Mouse (Mus musculus): Measurements from ENCODE around the gene Plb1. TPM values are rescaled to one million over a fixed set of nuclear protein-coding genes. Genes with fewer than 3 reads are reported as not detected.

Gene Plb1
- polyA plus RNA-seq (2015; fragmentation: Nextera tagmentation; extraction: Ambion mirVana): 0.56 and 0.68 TPM in 2 replicates

- no peak within 1 kb of the TSS for H3K4me2 ChIP-seq (replicated peaks; ENCODE audit: low read depth)
- no peaks in the 10 kb centered on the region for H3K4me1 ChIP-seq (replicated peaks; ENCODE audit: control insufficient read depth, insufficient read depth, low read length)
- no peak within 1 kb of the TSS for H3K9ac ChIP-seq (ENCODE audit: low read depth, low read length)
- H3K27ac ChIP-seq (ENCODE audit: low read depth, low read length): no peak within 1 kb of the TSS
- 0 out of 2 replicates have a peak, but pooled peaks cover 4% of the 10 kb centered on the region for H3K27me3 ChIP-seq (replicated peaks; ENCODE audit: control insufficient read depth, insufficient read depth, low read length)
- 74% methylated on average over 9 of the region's 9 CpGs for WGBS
- H3K4me3 ChIP-seq (ENCODE audit: low read depth, low read length): no peak within 1 kb of the TSS
- TF ChIP-seq CTCF (IDR thresholded peaks at IDR 0.05; ENCODE audit: low read depth): no peak
- no peaks in the 10 kb centered on the region for H3K36me3 ChIP-seq (ENCODE audit: control insufficient read depth, insufficient read depth)
- H3K9me3 ChIP-seq (ENCODE audit: control insufficient read depth): no peaks in the 10 kb centered on the region
- ATAC-seq: no peak
Observed at GRCm38 (mm10) chr5:32232474-32232873, at the start of gene Plb1. Gene Plb1, plus strand, starts transcription at chr5:32232708.

DNA sequence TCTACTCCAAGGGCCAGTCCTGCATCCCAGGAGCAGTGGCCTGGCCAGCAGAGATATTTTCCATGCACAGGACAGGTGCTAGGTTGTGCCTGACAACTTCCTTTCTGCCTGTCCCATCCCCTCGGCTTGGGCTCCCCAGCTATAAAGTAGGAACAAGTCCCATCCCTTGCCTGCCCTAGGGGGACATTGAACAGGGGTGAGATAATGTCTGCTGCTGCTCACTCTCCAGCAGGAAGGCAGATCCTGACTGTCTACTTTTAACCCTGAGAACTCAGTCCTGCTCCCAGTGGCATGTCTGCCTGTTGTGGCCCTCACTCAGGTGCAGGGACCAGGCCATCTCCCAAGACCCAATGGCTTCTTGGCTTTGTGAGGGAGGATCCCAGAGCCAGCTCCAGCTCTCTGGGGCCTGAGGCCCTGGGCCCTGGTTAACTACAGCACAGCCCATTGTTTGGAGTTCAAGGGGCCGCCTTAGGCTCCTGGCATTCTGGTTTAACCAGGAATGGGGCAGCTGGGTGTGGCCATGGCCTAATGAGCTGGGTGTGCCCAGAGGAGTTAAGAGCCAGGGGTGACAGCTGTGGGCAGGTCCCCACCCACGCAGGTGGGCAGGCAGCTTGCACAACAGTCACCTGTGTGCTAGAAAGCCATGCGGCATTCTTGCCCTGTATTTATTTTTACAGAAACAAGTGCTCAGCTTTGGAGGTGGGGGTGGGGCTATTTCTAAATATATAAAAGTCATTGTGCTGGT is 49.5 kb upstream of the Plb1 start:
- no peaks in the 10 kb centered on the region for H3K4me1 ChIP-seq (replicated peaks; ENCODE audit: control insufficient read depth, insufficient read depth, low read length)
- H3K27me3 ChIP-seq (replicated peaks; ENCODE audit: control insufficient read depth, insufficient read depth, low read length): no peaks in the 10 kb centered on the region
- ATAC-seq: peak; percentile 95
- no peaks in the 10 kb centered on the region for H3K9me3 ChIP-seq (ENCODE audit: control insufficient read depth)
- WGBS: 30% methylated on average over 4 of the region's 4 CpGs
- no peak overlapping the region for H3K4me3 ChIP-seq (ENCODE audit: low read depth, low read length)
- no peak for TF ChIP-seq CTCF (IDR thresholded peaks at IDR 0.05; ENCODE audit: low read depth)
- no peak overlapping the region for H3K9ac ChIP-seq (ENCODE audit: low read depth, low read length)
- peak overlapping the region; percentile 35; the same call in 1 of the 2 replicates for H3K27ac ChIP-seq (ENCODE audit: low read depth, low read length)
- H3K4me2 ChIP-seq (replicated peaks; ENCODE audit: low read depth): 0 out of 2 replicates have a peak overlapping the region, but pooled peaks have one; percentile 3
- no peaks in the 10 kb centered on the region for H3K36me3 ChIP-seq (ENCODE audit: control insufficient read depth, insufficient read depth)

- H3K9me3 ChIP-seq (ENCODE audit: control insufficient read depth): no peaks in the 10 kb centered on the region
- no peaks in the 10 kb centered on the region for H3K36me3 ChIP-seq (ENCODE audit: control insufficient read depth, insufficient read depth)
- TF ChIP-seq CTCF (IDR thresholded peaks at IDR 0.05; ENCODE audit: low read depth): no peak
- H3K9ac ChIP-seq (ENCODE audit: low read depth, low read length): no peak overlapping the region
- H3K4me2 ChIP-seq (replicated peaks; ENCODE audit: low read depth): no peak overlapping the region
- H3K27me3 ChIP-seq (replicated peaks; ENCODE audit: control insufficient read depth, insufficient read depth, low read length): no peaks in the 10 kb centered on the region
- peaks cover 7% of the 10 kb centered on the region; the same call in 1 of the 2 replicates for H3K4me1 ChIP-seq (replicated peaks; ENCODE audit: control insufficient read depth, insufficient read depth, low read length)
- H3K4me3 ChIP-seq (ENCODE audit: low read depth, low read length): no peak overlapping the region
- no peak for ATAC-seq
- no peak overlapping the region for H3K27ac ChIP-seq (ENCODE audit: low read depth, low read length)
- 51% methylated on average over 11 of the region's 11 CpGs for WGBS
Observed at GRCm38 (mm10) chr5:32187717-32188116, 44.8 kb upstream of the Plb1 start.

GRCm38 (mm10) chr5:32191259-32191658 is 41.2 kb upstream of the Plb1 start:
- H3K36me3 ChIP-seq (ENCODE audit: control insufficient read depth, insufficient read depth): no peaks in the 10 kb centered on the region
- H3K4me1 ChIP-seq (replicated peaks; ENCODE audit: control insufficient read depth, insufficient read depth, low read length): peaks cover 12% of the 10 kb centered on the region; the same call in 1 of the 2 replicates
- H3K4me2 ChIP-seq (replicated peaks; ENCODE audit: low read depth): no peak overlapping the region
- TF ChIP-seq CTCF (IDR thresholded peaks at IDR 0.05; ENCODE audit: low read depth): no peak
- no peak for ATAC-seq
- no peaks in the 10 kb centered on the region for H3K9me3 ChIP-seq (ENCODE audit: control insufficient read depth)
- 70% methylated on average over 5 of the region's 5 CpGs for WGBS
- H3K4me3 ChIP-seq (ENCODE audit: low read depth, low read length): no peak overlapping the region
- no peak overlapping the region for H3K27ac ChIP-seq (ENCODE audit: low read depth, low read length)
- no peak overlapping the region for H3K9ac ChIP-seq (ENCODE audit: low read depth, low read length)
- no peaks in the 10 kb centered on the region for H3K27me3 ChIP-seq (replicated peaks; ENCODE audit: control insufficient read depth, insufficient read depth, low read length)

DNA sequence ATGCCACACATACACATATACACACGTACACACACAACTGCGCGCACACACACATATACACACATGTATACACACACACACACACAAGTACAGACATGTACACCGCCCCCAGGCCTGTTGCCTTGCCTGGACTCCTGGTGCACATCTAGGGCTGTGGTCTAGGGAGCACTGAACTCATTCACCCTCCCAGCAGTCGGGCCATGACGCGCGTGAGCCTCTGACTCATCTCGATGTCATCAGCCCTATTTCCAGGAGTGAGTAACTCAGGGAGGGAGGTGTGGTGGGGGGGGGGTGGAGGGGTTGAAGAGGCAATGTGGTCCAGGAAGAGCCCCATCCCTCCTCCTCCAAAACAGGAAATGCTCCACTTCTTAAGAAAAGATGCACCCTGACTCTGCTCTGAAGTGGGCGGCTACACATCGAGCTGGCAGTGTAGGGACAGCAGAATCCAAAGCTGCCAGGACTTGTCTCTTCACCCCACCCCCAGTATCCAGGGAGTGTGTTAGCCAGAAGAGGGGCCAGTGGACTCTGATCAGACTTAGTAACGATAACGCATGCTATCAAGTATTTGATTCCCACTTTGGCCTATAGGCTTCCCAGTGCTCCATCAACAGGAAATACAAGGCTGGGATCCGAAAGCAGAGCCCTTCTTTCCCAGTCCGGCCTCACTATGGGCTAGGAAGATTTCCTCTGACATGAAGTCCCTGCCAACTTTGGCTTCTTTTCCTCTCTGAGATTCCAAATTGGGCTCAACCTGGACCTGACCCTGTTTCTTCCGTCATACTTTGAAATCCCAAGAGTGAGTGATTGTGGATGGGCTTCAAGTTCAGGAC is 40.3 kb upstream of the Plb1 start:
- Histone ChIP-seq H3K27ac (ENCODE audit: low read depth, low read length) (peak overlapping the region; percentile 5), H3K4me2 (replicated peaks; ENCODE audit: low read depth) (peak overlapping the region; percentile 13; the same call in 1 of the 2 replicates), H3K9ac (ENCODE audit: low read depth, low read length) (no peak overlapping the region), H3K27me3 (replicated peaks; ENCODE audit: control insufficient read depth, insufficient read depth, low read length) (no peaks in the 10 kb centered on the region), H3K4me3 (ENCODE audit: low read depth, low read length) (no peak overlapping the region), H3K9me3 (ENCODE audit: control insufficient read depth) (no peaks in the 10 kb centered on the region), H3K36me3 (ENCODE audit: control insufficient read depth, insufficient read depth) (no peaks in the 10 kb centered on the region), H3K4me1 (replicated peaks; ENCODE audit: control insufficient read depth, insufficient read depth, low read length) (peaks cover 12% of the 10 kb centered on the region; the same call in 1 of the 2 replicates)
- peak; percentile 31 for TF ChIP-seq CTCF (IDR thresholded peaks at IDR 0.05; ENCODE audit: low read depth)
- peak; percentile 80 for ATAC-seq
- 51% methylated on average over 16 of the region's 16 CpGs for WGBS

- no peak overlapping the region for H3K9ac ChIP-seq (ENCODE audit: low read depth, low read length)
- no peaks in the 10 kb centered on the region for H3K9me3 ChIP-seq (ENCODE audit: control insufficient read depth)
- no peak for TF ChIP-seq CTCF (IDR thresholded peaks at IDR 0.05; ENCODE audit: low read depth)
- WGBS: 64% methylated on average over 4 of the region's 4 CpGs
- H3K4me3 ChIP-seq (ENCODE audit: low read depth, low read length): no peak overlapping the region
- H3K27ac ChIP-seq (ENCODE audit: low read depth, low read length): no peak overlapping the region
- no peaks in the 10 kb centered on the region for H3K36me3 ChIP-seq (ENCODE audit: control insufficient read depth, insufficient read depth)
- H3K27me3 ChIP-seq (replicated peaks; ENCODE audit: control insufficient read depth, insufficient read depth, low read length): no peaks in the 10 kb centered on the region
- no peak overlapping the region for H3K4me2 ChIP-seq (replicated peaks; ENCODE audit: low read depth)
- H3K4me1 ChIP-seq (replicated peaks; ENCODE audit: control insufficient read depth, insufficient read depth, low read length): peaks cover 15% of the 10 kb centered on the region; the same call in 1 of the 2 replicates
- ATAC-seq: no peak
Observed at GRCm38 (mm10) chr5:32194236-32194635, 38.3 kb upstream of the Plb1 start.

Data from intestine, postnatal 0 days (tissue).